13 mouse cellular contexts compared by ENCODE assay signal in the genomic region with DNA sequence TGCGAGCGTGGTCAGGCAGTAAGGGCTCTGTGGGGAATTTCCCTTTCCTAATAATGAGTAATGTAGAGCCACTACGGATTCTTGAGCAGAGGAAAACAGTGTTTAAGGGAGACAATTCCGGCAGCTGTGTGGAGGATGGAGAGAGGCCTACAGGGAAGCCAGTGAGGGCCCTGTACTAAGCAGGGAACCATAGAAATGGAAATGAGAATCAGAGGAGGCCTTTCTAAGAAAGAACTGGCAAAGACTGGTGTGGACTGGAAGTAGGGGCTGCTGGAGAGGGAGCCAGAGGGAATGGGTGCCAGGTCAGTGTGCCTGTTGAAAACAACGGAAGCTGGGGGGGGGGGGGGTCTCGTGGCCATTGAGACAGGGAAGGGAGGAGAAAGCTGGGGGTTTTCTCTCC. TPM values are rescaled to one million over a fixed set of nuclear protein-coding genes. Genes with fewer than 3 reads are reported as not detected.
A peak's percentile ranks its signal among the peaks of the same experiment; 100 is the strongest.
DNase-seq lines count a peak whose midpoint lies in the region; ATAC-seq and TF ChIP-seq lines count a peak whose summit lies in the region.
"Had no signal": no experiment of that assay in that cellular context is flagged by ENCODE, and none has a peak within 500 bp of the region (broad histone marks: within the 10 kb centered on the region; RNA-seq: fewer than 3 reads in every experiment).

No protein-coding gene starts in this region.

- no peak for TF ChIP-seq POLR2A in kidney, adult 2 months (IDR thresholded peaks at IDR 0.05; ENCODE audit: low read depth, low read length)

- WGBS in kidney, adult 2 months, result 46% methylated on average over 6 of the region's 6 CpGs
- WGBS in forebrain, embryonic 14.5 days, result 20% methylated on average over 6 of the region's 6 CpGs
- 37% methylated on average over 5 of the region's 6 CpGs for WGBS in midbrain, embryonic 11.5 days
- WGBS in heart, embryonic 11.5 days (ENCODE audit: insufficient replicate concordance), result 61% methylated on average over 5 of the region's 6 CpGs

- TF ChIP-seq CTCF in kidney, adult 2 months (conservative IDR thresholded peaks at IDR 0.05; ENCODE audit: insufficient read depth, insufficient read length, low read depth, low read length), result no peak

- H3K36me3 ChIP-seq in kidney, adult 2 months (ENCODE audit: control insufficient read depth, insufficient read depth, low read length), result no peaks in the 10 kb centered on the region
- H3K36me3 ChIP-seq in forebrain, embryonic 14.5 days (ENCODE audit: control insufficient read depth, insufficient read depth, low read length), result no peaks in the 10 kb centered on the region
- H3K36me3 ChIP-seq in midbrain, embryonic 11.5 days (ENCODE audit: control insufficient read depth, insufficient read depth, low read length), result no peaks in the 10 kb centered on the region
- H3K36me3 ChIP-seq in heart, embryonic 11.5 days (ENCODE audit: control insufficient read depth, insufficient read depth, low read length), result no peaks in the 10 kb centered on the region
- H3K36me3 ChIP-seq: heart, embryonic 13.5 days had no signal

- H3K4me1 ChIP-seq in kidney, adult 2 months (ENCODE audit: control insufficient read depth, insufficient read depth, low read length), result no peaks in the 10 kb centered on the region
- 0 out of 2 replicates have a peak, but pooled peaks cover 3% of the 10 kb centered on the region for H3K4me1 ChIP-seq in forebrain, embryonic 14.5 days (ENCODE audit: control insufficient read depth, insufficient read depth, low read length)
- peaks cover 2% of the 10 kb centered on the region; the same call in 1 of the 2 replicates for H3K4me1 ChIP-seq in midbrain, embryonic 11.5 days (ENCODE audit: control insufficient read depth, insufficient read depth, low read length)
- H3K4me1 ChIP-seq in heart, embryonic 11.5 days (ENCODE audit: control insufficient read depth, insufficient read depth, low read length), result no peaks in the 10 kb centered on the region
- H3K4me1 ChIP-seq: heart, embryonic 13.5 days had no signal

- H3K4me2 ChIP-seq in forebrain, embryonic 14.5 days (ENCODE audit: low read length), result no peak overlapping the region
- H3K4me2 ChIP-seq in midbrain, embryonic 11.5 days, result no peak overlapping the region
- no peak overlapping the region for H3K4me2 ChIP-seq in heart, embryonic 11.5 days
- H3K4me2 ChIP-seq: heart, embryonic 13.5 days; liver, embryonic 11.5 days had no signal

- peak; percentile 23 for DNase-seq in kidney, adult 2 months
- no peak for DNase-seq in kidney, adult 18-20 months
- peak; percentile 74 for DNase-seq in R1 (ENCODE audit: low read depth, low spot score)
- peak; percentile 67 for DNase-seq in forebrain, embryonic 14.5 days (ENCODE audit: low spot score)
- DNase-seq in midbrain, embryonic 11.5 days (ENCODE audit: low spot score, missing footprints), result no peak
- DNase-seq in cerebellum, adult 9-10 months, result no peak
- DNase-seq in cerebellum, adult 8-10 months, result no peak
- DNase-seq: adrenal gland, postnatal 14 days; embryo, embryonic 11 days; lung, postnatal 36 days had no signal

- H3K4me3 ChIP-seq in kidney, adult 2 months (ENCODE audit: insufficient read depth, low read depth, low read length), result no peak overlapping the region
- no peak overlapping the region for H3K4me3 ChIP-seq in forebrain, embryonic 14.5 days (ENCODE audit: low read depth, low read length)
- no peak overlapping the region for H3K4me3 ChIP-seq in midbrain, embryonic 11.5 days (ENCODE audit: low read depth, low read length)
- H3K4me3 ChIP-seq in heart, embryonic 11.5 days (ENCODE audit: low read depth, low read length), result no peak overlapping the region
- H3K4me3 ChIP-seq: heart, embryonic 13.5 days had no signal

- no peak overlapping the region for H3K27ac ChIP-seq in kidney, adult 2 months (ENCODE audit: insufficient read depth, low read depth, low read length)
- no peak overlapping the region for H3K27ac ChIP-seq in forebrain, embryonic 14.5 days (ENCODE audit: low read depth, low read length)
- no peak overlapping the region for H3K27ac ChIP-seq in midbrain, embryonic 11.5 days (ENCODE audit: low read depth, low read length)
- H3K27ac ChIP-seq in heart, embryonic 11.5 days (ENCODE audit: low read depth, low read length), result no peak overlapping the region
- H3K27ac ChIP-seq: heart, embryonic 13.5 days had no signal

- H3K9ac ChIP-seq in forebrain, embryonic 14.5 days (ENCODE audit: low read length), result no peak overlapping the region
- H3K9ac ChIP-seq in midbrain, embryonic 11.5 days (ENCODE audit: low read length), result no peak overlapping the region
- no peak overlapping the region for H3K9ac ChIP-seq in heart, embryonic 11.5 days (ENCODE audit: low read depth, low read length)
- H3K9ac ChIP-seq: heart, embryonic 13.5 days had no signal

- ATAC-seq in forebrain, embryonic 14.5 days, result peak; percentile 81
- ATAC-seq in midbrain, embryonic 11.5 days (ENCODE audit: low FRiP score), result peak; percentile 55; the same call in 1 of the 2 replicates
- no peak for ATAC-seq in heart, embryonic 11.5 days (replicated peaks; ENCODE audit: insufficient number of reproducible peaks, low FRiP score, low TSS enrichment)

- H3K9me3 ChIP-seq in forebrain, embryonic 14.5 days (replicated peaks; ENCODE audit: control insufficient read depth, low read length), result no peaks in the 10 kb centered on the region
- no peaks in the 10 kb centered on the region for H3K9me3 ChIP-seq in midbrain, embryonic 11.5 days (ENCODE audit: control insufficient read depth, low read length)
- H3K9me3 ChIP-seq in heart, embryonic 11.5 days (replicated peaks; ENCODE audit: control insufficient read depth, low read length), result no peaks in the 10 kb centered on the region
- H3K9me3 ChIP-seq: heart, embryonic 13.5 days had no signal

- no peaks in the 10 kb centered on the region for H3K27me3 ChIP-seq in kidney, adult 2 months (replicated peaks; ENCODE audit: control insufficient read depth, insufficient read depth, low read length)
- H3K27me3 ChIP-seq in forebrain, embryonic 14.5 days (replicated peaks; ENCODE audit: control insufficient read depth, insufficient read depth, low read length), result no peaks in the 10 kb centered on the region
- no peaks in the 10 kb centered on the region for H3K27me3 ChIP-seq in midbrain, embryonic 11.5 days (ENCODE audit: control insufficient read depth, insufficient read depth, low read length)
- H3K27me3 ChIP-seq in heart, embryonic 11.5 days (ENCODE audit: control insufficient read depth, insufficient read depth, low read length), result no peaks in the 10 kb centered on the region; the same call in 1 of the 2 replicates

RNA-seq across cellular contexts. Expression of gene Grin2b, which starts 23.2 kb away (rescaled TPM):
- not detected in 2 replicates for polyA plus RNA-seq in kidney, adult 2 months (2012; rRNA removed)
- 22.3 and 46.3 TPM in 2 replicates for polyA plus RNA-seq in forebrain, embryonic 14.5 days (2014; fragmentation: Nextera tagmentation; extraction: Ambion mirVana)
- 1.2 and 1.8 TPM in 2 replicates for polyA plus RNA-seq in midbrain, embryonic 11.5 days (2014; fragmentation: Nextera tagmentation; extraction: Ambion mirVana)
- 0.04 and 0.08 TPM in 2 replicates for polyA plus RNA-seq in heart, embryonic 11.5 days (2014; fragmentation: Nextera tagmentation; extraction: Ambion mirVana)

Comparison
In these comparisons a context has a peak if more than half of its experiments do, and no peak if none do; other contexts are left out.
1. DNase-seq: peak in kidney, adult 2 months (single experiment), R1 (single experiment) and forebrain, embryonic 14.5 days (single experiment); none in kidney, adult 18-20 months (single experiment), midbrain, embryonic 11.5 days (single experiment), cerebellum, adult 9-10 months (single experiment) and cerebellum, adult 8-10 months (single experiment).